Mouse (Mus musculus) limb, embryonic 12.5 days (tissue): ENCODE data around the gene Aebp2. TPM values are rescaled to one million over a fixed set of nuclear protein-coding genes. Genes with fewer than 3 reads are reported as not detected.
A peak's percentile ranks its signal among the peaks of the same experiment; 100 is the strongest.

Experiments
- ATAC-seq: fragments of 200-750 bp; cut with Nextera tagmentation; 2 replicates; pipeline ENCODE4 v1.8.0; 2017; ENCODE audit warnings: low read depth, moderate TSS enrichment; ENCODE audit not compliant: insufficient number of reproducible peaks, insufficient read depth, low FRiP score, low TSS enrichment
- H3K27ac ChIP-seq: fragments of 300-500 bp; sonication (generic); 2 replicates; pipeline ENCODE4 v1.5.1; 2016; ENCODE audit warnings: mild to moderate bottlenecking, moderate library complexity
- H3K27me3 ChIP-seq: fragments of 300-500 bp; sonication (generic); 2 replicates; pipeline ENCODE4 v1.6.1; 2016; ENCODE audit warnings: mild to moderate bottlenecking, moderate library complexity
- H3K36me3 ChIP-seq: fragments of 300-500 bp; sonication (generic); 2 replicates; pipeline ENCODE4 v1.6.1; 2016; ENCODE audit warnings: mild to moderate bottlenecking, moderate library complexity
- H3K4me1 ChIP-seq: fragments of 300-500 bp; sonication (generic); replicated peaks from 2 replicates; pipeline ENCODE4 v1.6.1; 2016
- H3K4me2 ChIP-seq: fragments of 300-500 bp; sonication (generic); 2 replicates; pipeline ENCODE4 v1.6.1; 2016; ENCODE audit warnings: mild to moderate bottlenecking, moderate library complexity
- H3K4me3 ChIP-seq: fragments of 300-500 bp; sonication (generic); replicated peaks from 2 replicates; pipeline ENCODE4 v1.5.1; 2016; ENCODE audit warnings: mild to moderate bottlenecking
- H3K9ac ChIP-seq: fragments of 300-500 bp; sonication (generic); replicated peaks from 2 replicates; pipeline ENCODE4 v1.6.1; 2016; ENCODE audit warnings: mild to moderate bottlenecking, moderate library complexity
- H3K9me3 ChIP-seq: fragments of 300-500 bp; sonication (generic); 2 replicates; pipeline ENCODE4 v1.6.1; 2016; ENCODE audit warnings: mild to moderate bottlenecking, moderate library complexity
- WGBS: fragments of 180-500 bp; shearing (Covaris S2); methylation state at CpG from one replicate; pipeline ENCODE4 v1.1.7; 2016; 5-methylcytosine and 5-hydroxymethylcytosine counted together
- polyA plus RNA-seq: library from polyadenylated mRNA; unstranded; fragments of >200 nt; fragmentation: Nextera tagmentation; extraction: Ambion mirVana; gene quantifications from 2 replicates; pipeline ENCODE4 v1.2.1, GENCODE M21; 2016

The Aebp2 gene
- polyA plus RNA-seq, 1 experiment from 2014 or later, result 16.4 TPM

DNA sequence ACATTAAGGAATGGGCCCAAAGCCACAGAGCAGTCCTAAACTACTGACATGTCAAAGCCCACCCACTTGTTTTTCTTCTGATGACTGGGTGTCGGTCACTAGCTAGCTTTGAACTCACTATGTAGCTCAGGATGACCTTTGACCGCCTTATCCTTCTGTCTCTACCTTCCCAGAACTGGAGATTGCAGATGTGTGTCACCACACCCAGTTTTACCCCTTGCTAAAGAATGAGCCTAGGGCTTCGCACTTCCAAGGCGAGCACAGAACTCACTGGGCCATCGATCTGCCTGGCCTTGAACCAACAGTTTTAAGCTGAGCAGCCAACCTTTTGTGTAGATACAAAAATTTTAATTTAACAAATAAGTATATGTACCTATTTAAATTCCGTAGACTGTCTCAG, 13.8 kb upstream of the Aebp2 start:
- peaks cover 2% of the 10 kb centered on the region; the same call in 1 of the 2 replicates for H3K4me1 ChIP-seq
- ATAC-seq, result no peak
- H3K4me2 ChIP-seq, result no peak overlapping the region
- no peak overlapping the region for H3K4me3 ChIP-seq
- no peaks in the 10 kb centered on the region for H3K9me3 ChIP-seq
- 91% methylated on average over 6 of the region's 6 CpGs for WGBS
- no peak overlapping the region for H3K27ac ChIP-seq
- H3K36me3 ChIP-seq, result no peaks in the 10 kb centered on the region
- H3K9ac ChIP-seq, result no peak overlapping the region
- H3K27me3 ChIP-seq, result no peaks in the 10 kb centered on the region

- H3K9ac ChIP-seq, result no peak overlapping the region
- H3K27ac ChIP-seq, result no peak overlapping the region
- 81% methylated on average over 4 of the region's 4 CpGs for WGBS
- H3K27me3 ChIP-seq, result no peaks in the 10 kb centered on the region
- no peak for ATAC-seq
- no peaks in the 10 kb centered on the region for H3K36me3 ChIP-seq
- no peaks in the 10 kb centered on the region for H3K4me1 ChIP-seq
- H3K4me2 ChIP-seq, result no peak overlapping the region
- no peak overlapping the region for H3K4me3 ChIP-seq
- H3K9me3 ChIP-seq, result no peaks in the 10 kb centered on the region
Observed at GRCm38 (mm10) chr6:140609533-140609932, 12.9 kb upstream of the Aebp2 start.

DNA sequence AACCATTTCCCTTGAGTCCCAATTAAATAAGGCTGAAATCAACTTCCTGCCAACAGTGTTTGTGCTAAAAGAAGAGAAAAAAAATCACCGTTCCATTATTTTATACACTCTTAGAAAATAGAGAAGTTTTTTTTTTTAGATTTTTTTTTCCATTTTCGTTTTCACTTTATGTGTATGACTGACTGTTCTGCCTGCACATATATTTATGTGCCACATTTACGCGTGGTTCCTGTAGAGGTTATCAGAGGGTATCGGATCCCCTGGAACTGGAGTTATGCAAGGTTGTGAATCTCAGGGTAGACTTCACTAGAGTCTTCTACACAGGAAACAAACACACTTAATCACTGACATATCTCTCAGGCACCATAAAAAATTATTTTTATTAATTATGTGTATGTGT, 12.3 kb upstream of the Aebp2 start:
- H3K27ac ChIP-seq, result no peak overlapping the region
- no peak overlapping the region for H3K9ac ChIP-seq
- H3K4me3 ChIP-seq, result no peak overlapping the region
- no peaks in the 10 kb centered on the region for H3K36me3 ChIP-seq
- no peaks in the 10 kb centered on the region for H3K9me3 ChIP-seq
- WGBS, result 88% methylated on average over 5 of the region's 5 CpGs
- H3K4me2 ChIP-seq, result no peak overlapping the region
- no peaks in the 10 kb centered on the region for H3K4me1 ChIP-seq
- no peak for ATAC-seq
- no peaks in the 10 kb centered on the region for H3K27me3 ChIP-seq

DNA sequence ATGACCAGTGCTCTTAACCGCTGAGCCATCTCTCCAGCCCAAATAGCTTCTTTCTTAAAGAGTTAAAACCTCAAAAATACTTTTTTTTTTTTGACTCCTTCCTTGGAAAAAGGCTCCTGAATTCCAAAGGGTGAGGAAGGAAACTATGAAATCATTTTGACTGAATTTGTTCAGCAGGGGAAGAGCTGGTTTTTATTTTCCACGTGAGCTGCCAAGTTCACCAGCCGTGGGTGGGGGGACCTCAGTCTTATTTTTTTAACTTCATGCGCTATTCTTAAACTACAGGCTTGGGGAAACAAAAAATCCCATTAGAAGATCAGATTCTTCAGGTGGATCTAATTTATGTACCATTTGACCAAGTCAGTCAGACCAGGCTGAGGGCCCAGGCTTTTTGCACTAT, 11.2 kb upstream of the Aebp2 start:
- H3K27ac ChIP-seq, result no peak overlapping the region
- 81% methylated on average over 4 of the region's 4 CpGs for WGBS
- no peak overlapping the region for H3K4me3 ChIP-seq
- no peaks in the 10 kb centered on the region for H3K9me3 ChIP-seq
- no peaks in the 10 kb centered on the region for H3K4me1 ChIP-seq
- no peak for ATAC-seq
- no peaks in the 10 kb centered on the region for H3K36me3 ChIP-seq
- no peaks in the 10 kb centered on the region for H3K27me3 ChIP-seq
- H3K4me2 ChIP-seq, result no peak overlapping the region
- no peak overlapping the region for H3K9ac ChIP-seq

GRCm38 (mm10) chr6:140611893-140612473, 10.5 kb upstream of the Aebp2 start:
- no peak for ATAC-seq
- no peak overlapping the region for H3K4me3 ChIP-seq
- H3K27me3 ChIP-seq, result no peaks in the 10 kb centered on the region
- H3K9ac ChIP-seq, result no peak overlapping the region
- H3K4me2 ChIP-seq, result no peak overlapping the region
- no peaks in the 10 kb centered on the region for H3K9me3 ChIP-seq
- H3K36me3 ChIP-seq, result no peaks in the 10 kb centered on the region
- WGBS, result 86% methylated on average over 13 of the region's 13 CpGs
- no peaks in the 10 kb centered on the region for H3K4me1 ChIP-seq
- H3K27ac ChIP-seq, result no peak overlapping the region

DNA sequence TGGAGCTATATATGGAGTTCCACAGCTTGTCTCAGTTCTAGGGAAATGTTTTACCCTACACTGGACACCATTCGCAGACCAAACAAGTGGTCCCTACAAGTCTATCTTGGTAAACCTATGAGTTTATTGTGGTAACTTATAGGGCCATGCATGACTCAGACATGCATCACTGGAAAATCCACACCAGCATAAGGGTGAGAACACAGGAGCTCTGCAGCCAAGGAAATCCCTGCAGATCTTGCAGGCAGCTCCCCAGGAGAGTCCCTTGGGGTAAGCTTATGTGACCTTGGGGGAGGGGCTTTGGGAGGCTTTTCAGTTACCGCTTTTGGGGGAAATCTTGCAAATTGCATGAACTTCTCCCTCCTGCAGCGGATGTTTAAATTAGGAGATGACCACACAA, 8.6 kb upstream of the Aebp2 start:
- no peak overlapping the region for H3K4me3 ChIP-seq
- ATAC-seq, result no peak
- no peaks in the 10 kb centered on the region for H3K4me1 ChIP-seq
- H3K9me3 ChIP-seq, result no peaks in the 10 kb centered on the region
- H3K9ac ChIP-seq, result no peak overlapping the region
- H3K27me3 ChIP-seq, result no peaks in the 10 kb centered on the region
- H3K4me2 ChIP-seq, result no peak overlapping the region
- H3K27ac ChIP-seq, result no peak overlapping the region
- no peaks in the 10 kb centered on the region for H3K36me3 ChIP-seq
- 76% methylated on average over 3 of the region's 3 CpGs for WGBS

DNA sequence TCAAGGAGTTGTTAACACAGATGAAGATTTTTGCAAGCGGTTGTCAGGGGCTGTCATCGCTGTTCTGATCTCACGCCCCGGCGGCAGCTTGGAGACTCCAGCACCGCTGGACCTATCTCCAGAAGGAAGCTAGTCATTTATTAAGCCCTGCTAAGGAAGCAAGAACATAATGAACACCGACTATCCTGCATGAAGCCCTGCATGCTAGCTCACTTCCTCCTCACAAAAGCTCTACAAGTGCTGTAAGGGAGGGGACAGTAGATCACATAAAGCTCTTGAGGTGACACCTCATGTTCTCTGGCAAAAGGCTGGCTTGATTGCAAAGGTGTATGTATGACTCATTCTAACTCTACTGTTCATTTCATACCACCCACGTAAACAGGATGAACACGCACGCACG, 7.8 kb upstream of the Aebp2 start:
- Histone ChIP-seq H3K4me2 (no peak overlapping the region), H3K9ac (no peak overlapping the region), H3K4me3 (no peak overlapping the region), H3K36me3 (no peaks in the 10 kb centered on the region), H3K4me1 (no peaks in the 10 kb centered on the region), H3K9me3 (no peaks in the 10 kb centered on the region), H3K27ac (no peak overlapping the region), H3K27me3 (no peaks in the 10 kb centered on the region)
- ATAC-seq, result no peak
- WGBS, result 91% methylated on average over 11 of the region's 11 CpGs

- 0 out of 2 replicates have a peak overlapping the region, but pooled peaks have one; percentile 31 for H3K27ac ChIP-seq
- no peak for ATAC-seq
- H3K36me3 ChIP-seq, result no peaks in the 10 kb centered on the region
- H3K27me3 ChIP-seq, result no peaks in the 10 kb centered on the region
- 54% methylated on average over 13 of the region's 13 CpGs for WGBS
- peaks cover 7% of the 10 kb centered on the region for H3K4me1 ChIP-seq
- H3K4me3 ChIP-seq, result no peak overlapping the region
- no peak overlapping the region for H3K4me2 ChIP-seq
- no peaks in the 10 kb centered on the region for H3K9me3 ChIP-seq
- H3K9ac ChIP-seq, result no peak overlapping the region
Observed at GRCm38 (mm10) chr6:140620531-140621349, 1.7 kb upstream of the Aebp2 start.

DNA sequence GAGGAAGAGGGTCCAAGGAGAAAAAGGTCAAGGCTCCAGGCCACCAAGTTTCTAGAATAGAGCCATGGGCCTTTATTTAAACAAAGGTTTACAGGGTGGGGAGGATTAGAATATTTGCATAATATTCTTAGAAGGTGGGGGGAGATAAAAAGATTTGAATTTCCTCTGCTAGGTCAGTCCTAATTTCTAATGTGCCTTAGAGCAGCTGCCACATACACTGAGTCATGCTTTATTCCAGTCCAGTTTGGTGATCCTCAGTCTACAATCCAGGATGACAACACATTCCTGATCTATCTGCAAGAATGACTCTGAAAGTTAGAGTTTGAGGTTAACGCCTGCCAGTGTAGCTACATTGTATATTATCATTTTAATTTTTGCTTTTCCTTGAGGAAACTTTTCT, 841 bp upstream of the Aebp2 start:
- Histone ChIP-seq H3K9me3 (no peaks in the 10 kb centered on the region), H3K27ac (no peak overlapping the region), H3K4me3 (no peak overlapping the region), H3K4me1 (peaks cover 16% of the 10 kb centered on the region), H3K36me3 (no peaks in the 10 kb centered on the region), H3K27me3 (no peaks in the 10 kb centered on the region), H3K4me2 (no peak overlapping the region), H3K9ac (no peak overlapping the region)
- WGBS, result 87% methylated on average over 1 of the region's 1 CpGs
- ATAC-seq, result no peak

DNA sequence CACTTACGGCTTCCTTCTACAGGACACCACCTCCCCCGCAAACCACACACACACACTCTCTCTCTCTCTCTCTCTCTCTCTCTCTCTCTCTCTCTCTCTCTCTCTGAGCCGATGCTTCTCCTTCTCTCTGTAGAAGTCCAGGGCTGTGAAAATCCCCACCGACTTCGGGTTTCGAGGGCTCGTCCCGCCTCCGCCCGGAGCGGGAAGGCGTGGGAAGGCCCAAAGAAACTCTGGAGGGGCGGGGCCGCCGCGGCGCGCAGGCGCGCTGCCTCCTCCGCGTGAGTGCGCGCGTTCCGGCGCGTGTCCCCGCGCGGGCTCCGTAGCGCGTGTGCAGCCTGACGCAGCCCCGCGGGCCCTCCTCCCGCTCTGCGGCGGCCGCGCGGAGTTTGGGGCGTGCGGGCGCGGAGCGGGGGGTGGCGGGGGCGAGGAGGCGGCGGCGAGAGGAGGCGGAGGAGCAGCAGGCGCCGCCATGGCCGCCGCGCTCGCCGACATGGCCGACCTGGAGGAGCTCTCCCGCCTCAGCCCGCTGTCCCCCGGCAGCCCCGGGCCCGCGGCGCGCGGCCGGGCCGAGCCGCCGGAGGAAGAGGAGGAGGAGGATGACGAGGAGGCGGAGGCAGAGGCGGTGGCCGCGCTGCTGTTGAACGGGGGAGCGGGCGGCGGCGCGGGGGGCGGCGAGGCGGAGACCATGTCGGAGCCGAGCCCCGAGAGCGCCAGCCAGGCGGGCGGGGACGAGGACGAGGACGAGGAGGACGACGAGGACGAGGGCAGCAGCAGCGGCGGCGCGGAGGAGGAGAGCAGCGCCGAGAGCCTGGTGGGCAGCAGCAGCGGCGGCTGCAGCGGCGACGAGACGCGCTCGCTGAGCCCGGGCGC, 998 bp downstream of the Aebp2 start:
- H3K4me1 ChIP-seq, result peaks cover 26% of the 10 kb centered on the region
- peak overlapping the region; percentile 93 for H3K27ac ChIP-seq
- H3K27me3 ChIP-seq, result no peaks in the 10 kb centered on the region
- H3K36me3 ChIP-seq, result no peaks in the 10 kb centered on the region
- peak overlapping the region; percentile 97 for H3K4me3 ChIP-seq
- WGBS, result under 1% methylated on average over 107 of the region's 117 CpGs
- ATAC-seq, result peak; percentile 84
- peak overlapping the region; percentile 75 for H3K4me2 ChIP-seq
- peak overlapping the region; percentile 99 for H3K9ac ChIP-seq
- no peaks in the 10 kb centered on the region for H3K9me3 ChIP-seq
